Mouse (Mus musculus): ENCODE measurements at regions not wholly inside any gene's neighbourhood (a gene's known extent, or its start where the extent isn't known, plus 50 kb on each side); places are given as distances from the start of the nearest gene placed in this dataset.

GRCm38 (mm10) chr4:80002738-80003635 lies 830.9 kb upstream of the Tyrp1 start:
- DNase-seq (ENCODE audit: low read depth, low spot score) = peak; percentile 32

GRCm38 (mm10) chr4:80003636-80004365 lies 830.1 kb upstream of the Tyrp1 start:
- peak; percentile 40 for DNase-seq (ENCODE audit: low read depth, low spot score)

- no peak for DNase-seq (ENCODE audit: low read depth, low spot score)
Measured at GRCm38 (mm10) chr4:80004366-80004700, 829.6 kb upstream of the Tyrp1 start.

- peak; percentile 36 for DNase-seq (ENCODE audit: low read depth, low spot score)
Measured at GRCm38 (mm10) chr4:80004788-80005187, 829.1 kb upstream of the Tyrp1 start.

- no peak for DNase-seq (ENCODE audit: low read depth, low spot score)
Measured at GRCm38 (mm10) chr4:80027876-80028275, 806.0 kb upstream of the Tyrp1 start.

- no peak for DNase-seq (ENCODE audit: low read depth, low spot score)
Measured at GRCm38 (mm10) chr4:80047956-80048355, 786.0 kb upstream of the Tyrp1 start.

All from 3T3-L1 (cell line).